Mouse (Mus musculus) erythroblast, embryonic 14.5 days (primary cell): Measurements from ENCODE around the gene Sycp1.

ENCODE experiments used
- GATA1 ChIP-seq: IDR thresholded peaks from 2 replicates; pipeline ENCODE4 v1.6.1; 2012; ENCODE audit warnings: low read length, inconsistent platforms, mixed read lengths
- TAL1 ChIP-seq: IDR thresholded peaks from 3 replicates; pipeline ENCODE4 v1.6.1; 2012; ENCODE audit warnings: low read length, inconsistent platforms, mixed read lengths

- TF ChIP-seq GATA1 (no peak), TAL1 (no peak)
These were observed 44.4 kb upstream of the Sycp1 start for GRCm38 (mm10) chr3:102980349-102980736.
